Mouse (Mus musculus) spleen, postnatal 0 days (tissue): ENCODE measurements around the gene AI467606. TPM values are rescaled to one million over a fixed set of nuclear protein-coding genes. Genes with fewer than 3 reads are reported as not detected.

Experiments
- polyA plus RNA-seq: library from polyadenylated mRNA; unstranded; fragments of >200 nt; fragmentation: Nextera tagmentation; extraction: Ambion mirVana; gene quantifications from 2 replicates; pipeline ENCODE4 v1.2.1, GENCODE M21; 2015

AI467606 gene
- polyA plus RNA-seq, result 24.3 and 30.3 TPM in 2 replicates

GRCm38 (mm10) chr7:127091114-127091896, at the start of gene AI467606:
AI467606 (plus strand) TSS chr7:127091359.

GRCm38 (mm10) chr7:127041851-127042672, 49.1 kb upstream of the AI467606 start, which contains the start of gene Kif22:
Kif22 (minus strand) TSS chr7:127042471.

GRCm38 (mm10) chr7:127087278-127088010, 3.7 kb upstream of the AI467606 start, which contains the start of gene Zg16:
Zg16 (minus strand) TSS chr7:127087328.

GRCm38 (mm10) chr7:127121911-127122270, 30.7 kb downstream of the AI467606 start, which contains the start of gene Qprt:
Qprt (minus strand) TSS chr7:127122226.

GRCm38 (mm10) chr7:127137262-127138017, 46.3 kb downstream of the AI467606 start, which contains the start of gene Spn:
Spn (minus strand) TSS chr7:127137823.

Other genes with a start within 250 kb of the AI467606 start
- not detected in 2 replicates for gene Doc2a, start 243.9 kb upstream of the AI467606 start, polyA plus RNA-seq
- gene Hirip3, start 229.4 kb upstream of the AI467606 start, polyA plus RNA-seq, result 22.2 and 23.3 TPM in 2 replicates
- 54.5 and 56.4 TPM in 2 replicates for gene Ino80e, start 229.0 kb upstream of the AI467606 start, polyA plus RNA-seq
- 16.8 and 21.7 TPM in 2 replicates for gene Taok2, start 206.7 kb upstream of the AI467606 start, polyA plus RNA-seq
- gene Tmem219, start 168.4 kb upstream of the AI467606 start, polyA plus RNA-seq, result 27.2 and 31.4 TPM in 2 replicates
- 9.0 and 9.3 TPM in 2 replicates for gene Kctd13, start 162.5 kb upstream of the AI467606 start, polyA plus RNA-seq
- gene Asphd1, start 141.8 kb upstream of the AI467606 start, polyA plus RNA-seq, result 0.12 TPM in 1 of 2 replicates, not detected in the other
- gene Sez6l2, start 140.8 kb upstream of the AI467606 start, polyA plus RNA-seq, result 0.34 and 0.40 TPM in 2 replicates
- 56.1 and 61.1 TPM in 2 replicates for gene Cdipt, start 115.4 kb upstream of the AI467606 start, polyA plus RNA-seq
- 1.4 and 2.3 TPM in 2 replicates for gene Cdiptos, start 115.3 kb upstream of the AI467606 start, polyA plus RNA-seq
- gene Mvp, start 76.7 kb upstream of the AI467606 start, polyA plus RNA-seq, result 13.4 and 15.9 TPM in 2 replicates
- gene Pagr1b, start 74.9 kb upstream of the AI467606 start, polyA plus RNA-seq, result not detected in 2 replicates
- gene Pagr1a, start 74.0 kb upstream of the AI467606 start, polyA plus RNA-seq, result 32.5 and 43.1 TPM in 2 replicates
- 3.7 and 10.6 TPM in 2 replicates for gene Gm42742, start 70.3 kb upstream of the AI467606 start, polyA plus RNA-seq
- 0.55 and 0.86 TPM in 2 replicates for gene Prrt2, start 70.1 kb upstream of the AI467606 start, polyA plus RNA-seq
- 47.2 and 48.3 TPM in 2 replicates for gene Maz, start 64.3 kb upstream of the AI467606 start, polyA plus RNA-seq
- 109 and 120 TPM in 2 replicates for gene Kif22, start 48.9 kb upstream of the AI467606 start, polyA plus RNA-seq
- 10.1 and 23.2 TPM in 2 replicates for gene Zg16, start 4.0 kb upstream of the AI467606 start, polyA plus RNA-seq
- 1.4 and 1.5 TPM in 2 replicates for gene Qprt, start 30.9 kb downstream of the AI467606 start, polyA plus RNA-seq
- gene Spn, start 46.5 kb downstream of the AI467606 start, polyA plus RNA-seq, result 20.0 and 22.3 TPM in 2 replicates
- 27.7 and 29.2 TPM in 2 replicates for gene Cd2bp2, start 104.7 kb downstream of the AI467606 start, polyA plus RNA-seq
- gene Tbc1d10b, start 117.1 kb downstream of the AI467606 start, polyA plus RNA-seq, result 21.0 and 22.5 TPM in 2 replicates
- 34.1 and 37.7 TPM in 2 replicates for gene Mylpf, start 117.5 kb downstream of the AI467606 start, polyA plus RNA-seq
- gene Zfp553, start 141.7 kb downstream of the AI467606 start, polyA plus RNA-seq, result 10.2 and 11.5 TPM in 2 replicates
- 44.4 and 49.3 TPM in 2 replicates for gene Sept1, start 141.8 kb downstream of the AI467606 start, polyA plus RNA-seq
- 21.4 and 23.5 TPM in 2 replicates for gene Zfp771, start 152.9 kb downstream of the AI467606 start, polyA plus RNA-seq
- 87.9 and 90.1 TPM in 2 replicates for gene Dctpp1, start 169.3 kb downstream of the AI467606 start, polyA plus RNA-seq
- gene Sephs2, start 182.7 kb downstream of the AI467606 start, polyA plus RNA-seq, result 77.6 and 80.8 TPM in 2 replicates
- 10.0 and 13.4 TPM in 2 replicates for gene Itgal, start 204.9 kb downstream of the AI467606 start, polyA plus RNA-seq